Mouse (Mus musculus) heart, postnatal 25 days (tissue): Measurements from ENCODE around the gene Rtn4rl1. TPM values are rescaled to one million over a fixed set of nuclear protein-coding genes. Genes with fewer than 3 reads are reported as not detected.
"Not testable (repeated sequence)": the region's sequence is repeated elsewhere in the genome, so short reads cannot be mapped to it uniquely, and the experiment has no call there.

Source experiments
- DNase-seq: peaks from one replicate; pipeline ENCODE4 v3.0.0; 2022; ENCODE audit warnings: low spot score
- intact Hi-C: fragments of 180-260 bp; cut with DNase I; formaldehyde crosslinking; loops from one replicate; pipeline ENCODE4 v1.15.1; 2025
- total RNA-seq, 2 experiments: library from RNA; stranded (reverse); gene quantifications; 2 replicates each; pipeline ENCODE4 v1.2.3; 2021

The Rtn4rl1 gene
- total RNA-seq, 2 experiments from 2014 or later: 9.7 to 9.8 TPM

DNA sequence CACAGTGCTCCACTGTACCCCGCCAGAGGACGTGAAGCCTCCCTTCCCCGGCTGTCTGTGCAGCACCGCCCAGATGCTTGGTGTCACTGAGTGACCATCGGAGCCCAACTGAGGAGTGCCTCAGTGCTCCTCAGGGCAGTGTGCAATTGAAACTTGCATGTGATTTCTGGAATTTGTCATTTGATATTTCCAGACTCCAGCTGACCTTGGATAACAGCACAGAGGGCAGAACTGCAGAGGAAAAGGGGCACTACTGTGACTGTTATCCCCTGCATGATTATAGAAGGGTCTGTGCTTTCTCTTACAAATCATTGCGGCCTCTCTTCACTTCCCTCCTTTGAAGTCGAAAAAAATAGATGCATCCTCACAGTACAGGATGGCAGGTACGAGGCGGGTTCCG, 94.4 kb downstream of the Rtn4rl1 start:
- no peak for DNase-seq
- intact Hi-C loops: no loop called here

DNA sequence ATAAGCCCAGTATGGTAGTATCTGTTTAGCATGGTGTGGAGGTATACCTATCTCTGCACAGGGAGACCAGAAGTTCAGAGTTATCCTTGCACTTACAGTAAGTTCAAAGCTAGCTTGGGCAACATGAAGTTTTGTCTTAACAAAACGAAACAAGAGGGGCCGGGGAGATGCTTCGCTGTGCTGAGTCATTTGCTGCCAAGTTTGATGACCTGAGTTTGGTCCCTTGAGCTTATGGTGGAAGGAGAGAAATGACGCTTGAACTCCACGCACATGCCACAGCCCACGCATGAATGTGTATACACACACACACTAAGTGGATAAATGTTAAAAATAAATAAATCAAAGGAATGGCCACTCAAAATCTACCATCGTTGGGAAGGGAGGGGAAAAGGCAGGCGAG, 94.9 kb downstream of the Rtn4rl1 start:
- DNase-seq: no peak
- intact Hi-C loops: no loop called here

DNA sequence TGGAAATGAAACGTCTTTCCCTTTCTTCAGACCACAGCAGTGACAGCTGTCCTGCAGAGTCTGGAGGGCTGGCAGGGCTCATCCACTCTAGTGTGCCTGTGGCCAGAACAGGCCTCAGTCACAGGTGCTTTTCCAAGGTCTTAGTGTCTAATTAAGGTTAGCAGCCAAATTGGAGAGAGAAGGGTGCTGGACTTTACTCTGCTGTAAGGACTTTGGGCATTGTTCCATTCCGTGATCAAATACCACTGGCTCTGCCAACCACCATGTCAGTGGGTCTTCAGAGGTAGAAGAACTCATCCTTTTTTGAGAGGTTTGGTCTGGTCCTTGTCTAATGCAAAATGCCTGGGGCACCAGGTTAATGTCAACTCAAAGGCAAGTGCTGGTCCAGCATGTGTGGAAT, 95.5 kb downstream of the Rtn4rl1 start:
- intact Hi-C loops: no loop called here
- no peak for DNase-seq

DNA sequence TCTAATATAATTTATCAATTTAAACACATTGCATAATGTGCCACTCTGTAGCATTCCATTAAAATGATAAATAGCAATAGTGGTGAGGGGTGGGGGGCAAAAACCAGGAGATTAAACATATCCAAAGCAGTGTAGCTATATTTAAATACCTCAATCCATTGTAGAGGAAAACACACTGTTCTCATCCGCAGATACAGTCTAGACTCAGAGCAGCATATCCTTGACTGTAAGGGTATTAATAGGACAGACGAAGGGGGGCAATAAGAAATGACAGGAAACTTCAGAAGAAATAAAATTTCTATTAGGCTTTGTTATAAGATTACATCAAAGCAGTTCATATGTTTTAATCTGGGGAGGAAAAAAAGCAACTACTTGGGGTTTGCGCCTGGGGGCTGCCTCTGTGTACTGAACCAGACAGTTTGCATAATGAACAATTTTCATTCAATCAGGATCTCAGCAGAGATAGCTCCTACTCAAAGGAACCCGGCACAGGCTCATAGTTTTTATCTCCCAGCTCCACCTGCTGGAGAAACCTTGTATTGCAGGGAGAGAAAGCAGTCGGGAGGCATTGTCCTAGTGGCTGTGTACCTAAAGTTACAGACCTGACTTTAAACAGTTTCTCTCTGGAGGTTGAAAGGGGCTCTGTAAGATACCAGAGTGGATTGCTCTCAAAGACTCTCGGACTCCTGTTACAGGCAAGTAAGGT, 97.1 kb downstream of the Rtn4rl1 start:
- intact Hi-C loops: loop anchor here (1.0 to 5.0 kb wide), 5 partner anchors 36 to 343 kb away; no protein-coding TSS in a partner anchor
- DNase-seq: peak; percentile 54

DNA sequence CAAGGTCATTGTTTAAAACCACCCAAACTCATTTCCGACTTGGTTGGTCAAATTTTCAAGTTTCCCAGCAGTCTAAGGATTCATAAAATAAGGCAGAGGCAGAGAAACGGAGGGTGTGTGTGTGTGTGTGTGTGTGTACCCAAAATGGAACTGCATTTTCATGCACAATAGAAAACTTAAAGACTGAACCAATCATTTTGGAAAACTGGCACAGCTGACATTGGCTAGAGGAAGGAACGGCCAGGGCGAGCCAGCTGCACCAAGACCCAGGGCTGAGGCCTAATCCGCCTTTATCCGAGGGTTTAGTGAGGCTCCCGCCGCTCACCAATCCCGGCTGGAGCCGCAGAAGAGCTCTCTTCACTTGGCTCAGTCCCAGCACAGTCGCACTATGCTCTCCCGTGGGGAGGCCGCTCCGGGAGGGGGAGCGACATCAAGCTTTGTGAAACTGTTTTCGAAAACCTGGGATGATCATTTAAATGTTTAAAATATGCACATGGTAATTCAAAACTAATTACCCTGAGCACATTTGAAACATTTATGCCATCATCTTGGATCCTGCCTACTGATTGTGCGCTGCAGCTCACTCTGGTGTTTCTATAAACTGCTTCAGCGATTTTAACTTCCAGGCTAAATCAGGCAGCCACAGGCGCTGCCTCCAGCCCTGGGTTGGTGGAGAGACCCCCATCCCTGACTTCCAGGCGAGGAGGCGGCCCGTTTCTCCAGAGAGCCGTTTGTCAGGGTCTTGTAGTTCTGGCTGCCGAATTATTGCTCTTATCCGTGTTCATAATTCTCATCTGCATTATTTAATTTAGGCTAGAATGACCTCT, 98.0 kb downstream of the Rtn4rl1 start:
- DNase-seq: no peak
- intact Hi-C loops: loop anchor here (1.0 to 5.0 kb wide), 5 partner anchors 37 to 344 kb away; no protein-coding TSS in a partner anchor

DNA sequence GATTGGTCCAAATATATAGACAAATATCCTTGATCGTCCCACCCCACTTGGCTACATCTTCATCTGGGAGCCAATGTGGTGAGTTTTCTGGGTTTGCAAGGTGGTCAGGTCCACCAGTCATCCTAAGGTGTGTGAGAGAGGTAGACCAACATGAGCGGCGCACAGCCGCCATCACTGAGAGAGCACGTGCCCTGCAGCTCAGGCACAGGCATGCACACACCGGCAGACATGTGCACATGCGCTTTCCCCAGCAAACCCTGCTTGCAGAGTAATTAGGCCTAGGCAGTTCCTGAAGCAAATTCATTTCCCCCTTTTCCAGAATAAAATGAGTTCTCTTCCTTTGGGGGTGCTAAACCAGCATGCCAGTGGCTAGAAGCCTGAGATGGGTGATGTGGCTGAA, 98.7 kb downstream of the Rtn4rl1 start:
- no peak for DNase-seq
- intact Hi-C loops: loop anchor here (5.0 kb wide), 2 partner anchors 60 to 345 kb away; no protein-coding TSS in a partner anchor

DNA sequence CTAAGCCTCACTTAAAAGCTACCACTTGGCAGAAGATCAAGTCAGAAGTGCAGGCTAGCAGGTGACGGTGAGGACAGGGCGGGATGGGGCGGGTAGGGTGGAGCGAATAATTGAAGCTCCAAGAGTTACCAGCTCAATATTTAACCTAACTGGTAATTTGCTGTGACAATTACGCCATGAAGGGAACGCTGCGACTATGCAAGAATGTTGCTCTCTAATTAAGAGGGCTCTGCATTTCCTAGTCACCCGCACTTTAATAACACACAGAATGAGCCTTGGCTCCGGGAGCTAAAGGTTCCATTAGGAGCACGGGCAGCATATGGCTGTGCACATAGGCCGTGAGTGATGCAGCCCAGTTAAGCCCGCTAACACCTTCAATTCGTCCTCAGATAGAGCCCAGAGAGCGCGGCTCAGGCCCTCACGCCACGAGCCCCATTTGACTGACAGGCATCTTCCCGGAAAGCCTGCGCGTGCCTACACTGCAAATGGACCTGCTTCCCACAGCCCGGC, 100.3 kb downstream of the Rtn4rl1 start:
- no peak for DNase-seq
- intact Hi-C loops: loop anchor here (5.0 kb wide), 2 partner anchors 62 to 347 kb away; no protein-coding TSS in a partner anchor

DNA sequence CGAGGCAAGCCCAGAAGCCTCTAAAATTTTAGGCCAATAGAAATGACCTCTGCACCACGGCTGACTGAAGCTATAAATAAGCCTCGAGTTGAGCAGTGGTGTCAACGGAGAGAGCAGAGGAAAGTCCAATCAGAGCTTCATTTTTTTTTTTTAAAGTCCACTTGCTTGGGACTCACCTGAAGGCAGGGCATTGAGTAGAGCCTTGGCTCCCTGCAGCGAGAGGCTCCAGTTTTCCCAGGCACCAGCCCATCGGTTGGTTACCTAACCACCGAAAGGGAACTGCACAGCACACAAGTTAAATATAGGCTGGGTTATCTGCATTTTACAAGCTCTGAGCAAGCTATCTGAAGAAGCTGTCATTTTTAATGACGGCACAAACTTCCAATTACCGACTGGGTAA, 101.3 kb downstream of the Rtn4rl1 start:
- no peak for DNase-seq
- intact Hi-C loops: loop anchor here (5.0 kb wide), 2 partner anchors 63 to 348 kb away; no protein-coding TSS in a partner anchor

DNA sequence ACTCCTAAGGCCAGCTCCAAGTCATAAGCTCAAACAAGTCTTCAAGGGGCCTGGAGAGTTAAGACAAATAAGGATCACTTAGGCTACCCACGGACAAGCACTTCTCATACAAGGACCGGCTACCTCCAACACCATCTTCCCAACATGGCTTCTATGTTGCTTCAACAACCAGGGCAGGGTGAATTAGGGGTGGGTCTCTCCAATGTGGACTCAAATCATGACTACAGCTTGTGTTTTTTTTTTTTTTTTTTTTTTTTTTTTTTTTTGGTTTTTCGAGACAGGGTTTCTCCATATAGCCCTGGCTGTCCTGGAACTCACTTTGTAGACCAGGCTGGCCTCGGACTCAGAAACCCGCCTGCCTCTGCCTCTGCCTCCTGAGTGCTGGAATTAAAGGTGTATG, 102.0 kb downstream of the Rtn4rl1 start:
- intact Hi-C loops, DNase-seq: not testable (repeated sequence)

DNA sequence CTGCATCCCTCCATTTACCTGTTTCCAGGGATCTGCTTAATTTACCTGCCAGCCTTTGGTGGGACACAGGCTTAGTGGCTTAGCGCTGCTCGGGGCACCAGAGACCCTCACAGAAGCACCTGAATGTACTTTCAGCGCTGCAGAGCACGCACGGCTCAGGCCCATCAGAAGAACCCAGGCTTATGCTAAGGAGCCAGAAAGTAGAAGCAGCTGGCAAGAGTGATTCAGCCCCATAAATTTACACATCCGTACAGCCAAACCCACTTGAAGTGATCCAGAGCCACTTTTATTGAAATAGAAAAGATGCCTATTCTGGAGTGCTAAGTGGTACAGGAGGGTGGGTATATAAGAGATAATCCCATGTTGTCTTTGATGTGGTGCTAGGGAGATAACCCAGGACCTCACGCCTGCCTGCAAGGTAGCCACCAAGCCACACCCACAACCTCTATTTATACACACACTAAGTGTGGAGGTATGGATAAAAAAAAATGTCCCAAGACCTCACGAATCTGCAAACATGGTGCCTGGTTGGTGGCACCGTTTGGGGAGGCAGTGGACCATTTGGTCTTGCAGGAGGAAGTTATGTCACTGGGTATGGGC, 102.9 kb downstream of the Rtn4rl1 start:
- intact Hi-C loops: no loop called here
- DNase-seq: no peak

GRCm38 (mm10) chr11:75297631-75298030, 104.0 kb downstream of the Rtn4rl1 start:
- intact Hi-C loops: no loop called here
- no peak for DNase-seq

DNA sequence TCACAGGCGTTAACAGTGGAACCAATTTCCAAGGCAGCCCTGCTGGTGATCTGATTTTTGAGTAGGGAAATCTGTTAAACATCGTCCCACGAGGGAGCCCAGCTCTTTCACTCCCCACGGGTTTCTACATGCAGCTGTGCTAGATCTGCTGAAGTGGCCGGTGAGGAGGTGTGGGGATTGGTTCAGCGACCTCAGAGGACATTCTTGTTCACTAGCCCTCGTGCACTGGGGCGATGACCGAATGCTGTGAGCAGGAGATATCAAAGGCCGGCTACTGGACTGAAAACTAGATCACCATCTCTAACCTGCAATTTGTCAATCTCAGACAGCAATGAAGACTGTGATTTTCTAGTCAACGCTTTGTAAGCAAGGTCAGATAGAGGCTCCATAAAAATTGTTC, 104.9 kb downstream of the Rtn4rl1 start:
- intact Hi-C loops: no loop called here
- no peak for DNase-seq

DNA sequence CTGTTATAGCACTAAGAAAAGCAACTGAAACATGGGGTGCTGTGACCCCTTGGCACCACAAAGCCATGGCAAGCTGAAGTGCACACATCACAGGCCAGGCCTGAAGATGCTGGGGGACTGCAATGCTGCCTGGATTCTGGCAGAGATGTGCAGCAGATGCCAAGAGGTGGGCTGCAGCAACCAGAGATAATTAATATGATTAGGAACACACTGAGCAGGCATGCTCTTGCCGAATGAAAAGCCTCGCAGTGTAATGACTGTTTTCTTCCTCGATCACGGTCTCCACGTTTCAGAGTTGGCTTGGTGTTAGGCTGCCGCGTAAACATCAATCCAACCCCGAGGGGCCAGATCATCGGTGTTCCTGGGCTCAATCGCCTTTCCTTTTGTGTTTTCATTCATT, 106.2 kb downstream of the Rtn4rl1 start:
- DNase-seq: no peak
- intact Hi-C loops: no loop called here

DNA sequence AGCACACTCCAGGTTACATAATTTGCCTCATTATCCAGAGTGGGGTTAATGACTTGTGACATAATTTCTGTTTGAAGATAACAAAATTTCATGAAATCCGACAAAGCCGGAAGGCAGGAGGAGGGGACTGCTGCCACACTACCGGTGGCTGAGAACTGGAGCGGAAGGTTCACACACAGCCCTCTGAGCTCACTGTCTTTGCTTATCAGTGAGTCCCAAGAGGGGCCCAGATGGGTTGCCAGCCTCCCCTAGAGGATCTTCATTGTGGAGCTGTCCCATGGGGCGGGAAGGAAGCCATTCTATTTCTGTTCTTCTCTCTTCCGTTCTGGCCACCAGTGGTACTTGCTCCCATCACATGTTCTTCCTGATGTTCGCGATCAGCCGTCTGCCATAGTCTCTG, 107.4 kb downstream of the Rtn4rl1 start:
- DNase-seq: no peak
- intact Hi-C loops: no loop called here

DNA sequence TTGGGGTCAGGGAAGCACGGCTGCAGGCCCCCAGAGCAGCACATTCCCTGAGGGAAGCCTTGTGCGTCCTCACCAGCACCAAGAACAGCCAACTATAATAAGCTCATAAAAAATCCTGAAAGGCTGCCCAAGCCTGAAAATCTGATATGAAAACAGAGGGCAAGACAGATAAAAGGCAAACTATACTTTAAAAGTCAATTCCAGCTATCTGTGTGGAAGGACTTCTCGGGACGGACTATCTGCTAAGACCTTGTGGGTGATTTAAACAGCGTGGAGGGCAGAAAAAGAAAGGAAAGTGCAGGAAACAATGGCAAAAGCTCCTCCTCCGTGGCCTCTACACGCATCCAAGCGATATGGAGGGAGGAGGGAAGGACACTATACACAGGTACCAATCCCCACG, 111.2 kb downstream of the Rtn4rl1 start:
- intact Hi-C loops: no loop called here
- DNase-seq: no peak

DNA sequence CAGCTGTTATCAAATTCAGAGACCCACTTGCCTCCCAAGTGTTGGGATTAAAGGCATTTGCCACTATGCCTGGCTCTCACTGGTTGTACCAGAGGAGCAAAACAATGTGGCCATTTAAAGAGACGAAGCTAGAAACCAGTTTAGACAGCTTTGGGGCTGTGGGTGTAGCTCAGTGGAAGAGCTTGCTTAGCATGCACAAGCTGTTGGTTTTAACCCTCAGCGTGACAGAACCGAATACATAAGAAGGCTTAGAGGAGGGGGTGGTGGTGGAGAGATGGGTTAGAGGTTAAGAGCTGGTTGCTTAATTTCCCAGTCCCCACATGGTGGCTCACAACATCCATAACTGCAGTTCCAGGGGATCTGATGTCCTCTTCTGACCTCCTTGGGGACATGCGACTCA, 115.1 kb downstream of the Rtn4rl1 start:
- intact Hi-C loops: no loop called here
- no peak for DNase-seq

- DNase-seq: no peak
- intact Hi-C loops: no loop called here
Measured at GRCm38 (mm10) chr11:75310813-75311212, 117.2 kb downstream of the Rtn4rl1 start.

DNA sequence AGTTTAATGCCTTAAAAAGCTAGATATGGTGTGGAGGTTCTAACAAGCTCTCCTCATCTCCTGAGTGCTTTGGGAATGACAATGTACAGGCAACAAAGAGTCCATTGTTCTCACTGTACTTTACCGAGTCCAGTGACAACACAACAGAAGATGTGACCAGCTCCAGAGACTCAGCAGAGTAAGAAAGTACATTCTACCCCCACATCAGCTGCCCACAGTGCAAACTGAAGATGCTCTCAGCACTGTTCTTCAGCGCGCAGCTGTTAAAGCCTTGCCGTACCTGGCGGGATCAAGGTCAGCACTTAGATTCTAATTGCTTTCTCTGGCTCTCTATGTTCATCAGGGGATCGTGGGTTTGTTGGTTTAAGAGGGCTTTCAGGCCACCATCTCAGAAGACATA, 118.2 kb downstream of the Rtn4rl1 start:
- intact Hi-C loops: no loop called here

DNA sequence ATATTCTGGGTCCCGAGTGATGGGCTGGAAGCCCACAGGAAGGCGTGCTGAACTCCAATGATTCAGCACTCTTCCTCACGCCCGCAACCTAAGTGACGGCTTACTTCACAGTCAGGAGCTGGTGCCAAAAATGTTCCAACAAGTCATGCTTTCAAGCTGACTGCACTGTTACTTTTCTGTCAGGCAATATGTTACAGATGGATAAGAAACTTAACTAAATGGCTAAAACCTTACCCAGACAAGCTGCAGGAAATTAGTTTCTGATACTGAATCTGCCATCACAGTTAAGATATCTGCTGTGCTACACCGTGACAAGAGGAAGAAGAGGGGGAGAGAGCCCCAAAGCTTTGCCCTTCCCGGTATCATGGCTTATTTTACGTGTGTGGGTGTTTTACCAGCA, 120.3 kb downstream of the Rtn4rl1 start:
- no peak for DNase-seq
- intact Hi-C loops: no loop called here

More for the DNA sequence above, 118.2 kb downstream of the Rtn4rl1 start:
- DNase-seq: no peak
